Mouse (Mus musculus): ENCODE data around the gene Klhdc10. TPM values are rescaled to one million over a fixed set of nuclear protein-coding genes. Genes with fewer than 3 reads are reported as not detected.

Gene Klhdc10
- polyA plus RNA-seq (2015; fragmentation: Illumina TruSeq; extraction: RNeasy Lipid Tissue Mini Kit (QIAGEN cat#74804); ENCODE audit: low read depth, low replicate concordance): 59.7 TPM

DNA sequence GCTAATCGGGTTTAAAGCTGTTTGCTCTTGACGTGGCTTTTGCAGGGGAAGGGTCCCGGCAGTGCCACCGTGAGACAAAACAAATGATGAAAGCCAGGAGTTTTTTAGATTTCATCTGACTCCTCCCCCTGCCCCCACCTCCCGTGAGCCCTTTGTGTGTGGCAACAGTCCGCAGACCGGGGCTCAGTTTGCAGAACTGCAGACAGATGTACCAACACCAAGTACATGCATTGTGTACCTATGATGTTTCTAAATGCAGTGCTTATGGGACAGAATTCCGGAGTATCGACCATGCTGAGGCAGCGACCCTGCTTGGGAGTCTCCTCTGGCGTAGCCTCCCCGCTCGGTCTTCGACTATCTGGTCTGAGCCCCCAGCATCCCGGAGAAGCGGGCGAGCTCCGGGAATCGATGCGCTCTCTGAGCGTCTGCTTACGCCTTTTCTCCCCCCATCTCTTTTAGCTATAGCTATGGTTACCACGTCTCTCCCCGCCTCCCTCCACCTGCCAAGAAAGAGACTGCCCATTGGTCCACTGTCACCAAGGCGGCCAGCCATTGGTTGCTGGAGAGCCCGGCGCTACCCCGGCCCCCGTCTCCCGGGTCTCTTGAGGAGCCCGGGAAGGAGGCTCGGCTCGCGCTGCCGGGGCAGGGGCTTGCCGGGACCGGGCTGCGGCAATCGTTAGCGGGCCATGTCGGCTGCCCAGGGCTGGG, at the start of gene Klhdc10:
Klhdc10 (plus strand) TSS at position 561 of the 708 bp plus-strand sequence.

DNA sequence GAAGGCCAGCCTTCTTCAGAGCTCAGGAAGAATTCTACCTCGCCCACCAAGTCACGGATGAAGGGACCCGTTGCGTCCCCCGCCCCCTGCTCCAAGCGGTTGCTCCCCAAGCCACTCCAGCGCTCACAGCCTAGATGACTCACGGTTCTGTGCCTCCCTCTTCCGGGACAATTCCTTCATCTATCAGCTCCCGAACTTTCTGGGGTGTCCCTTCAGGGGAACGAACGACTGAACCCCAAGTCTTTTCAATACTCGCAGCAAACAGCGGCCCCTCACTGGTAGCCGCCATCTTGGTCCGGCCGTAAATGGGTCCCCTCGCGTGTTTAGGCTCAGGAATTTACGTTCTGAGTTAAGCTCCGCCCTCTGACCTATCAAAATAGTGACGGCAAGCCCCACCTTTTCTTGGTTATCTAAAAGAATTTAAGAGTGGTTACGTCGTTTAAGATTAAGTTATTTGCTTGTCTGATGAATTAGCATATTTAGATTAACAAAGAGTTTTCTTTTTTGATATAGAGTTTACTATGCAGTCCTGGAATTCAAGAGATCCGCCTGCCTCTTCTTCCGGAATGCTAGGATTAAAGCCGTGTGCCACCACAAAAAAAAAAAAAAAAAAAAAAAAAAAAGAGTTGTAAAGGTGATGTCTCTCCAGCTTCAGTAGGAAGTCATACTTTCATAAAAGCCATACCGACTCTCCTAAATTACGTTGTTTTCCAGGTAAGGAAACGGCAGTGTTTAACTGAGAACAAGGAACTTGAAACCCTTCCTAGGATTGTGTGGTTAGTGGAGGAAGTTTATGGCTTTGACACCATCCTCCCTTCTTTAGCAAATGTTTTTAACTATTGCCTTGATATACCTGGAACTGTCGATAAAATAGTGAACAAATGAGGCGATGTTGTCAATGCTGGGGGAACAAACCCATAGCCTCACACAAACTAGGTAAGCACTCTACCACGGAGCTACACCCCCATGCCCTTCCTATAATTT, 10.7 kb upstream of the Klhdc10 start, which contains the start of gene Zc3hc1:
Zc3hc1 (minus strand) TSS at position 315 of the 984 bp plus-strand sequence.

Other genes starting within 250 kb of the Klhdc10 start
- gene Ube2h, start 97.3 kb upstream of the Klhdc10 start, polyA plus RNA-seq (2015; fragmentation: Illumina TruSeq; extraction: RNeasy Lipid Tissue Mini Kit (QIAGEN cat#74804); ENCODE audit: low read depth, low replicate concordance): 58.9 TPM
- gene Zc3hc1, start 10.8 kb upstream of the Klhdc10 start, polyA plus RNA-seq (2015; fragmentation: Illumina TruSeq; extraction: RNeasy Lipid Tissue Mini Kit (QIAGEN cat#74804); ENCODE audit: low read depth, low replicate concordance): 30.3 TPM
- 29.5 TPM for gene Tmem209, start 107.9 kb downstream of the Klhdc10 start, polyA plus RNA-seq (2015; fragmentation: Illumina TruSeq; extraction: RNeasy Lipid Tissue Mini Kit (QIAGEN cat#74804); ENCODE audit: low read depth, low replicate concordance)
- not detected for gene Ssmem1, start 108.0 kb downstream of the Klhdc10 start, polyA plus RNA-seq (2015; fragmentation: Illumina TruSeq; extraction: RNeasy Lipid Tissue Mini Kit (QIAGEN cat#74804); ENCODE audit: low read depth, low replicate concordance)
- 7.1 TPM for gene Cpa2, start 139.7 kb downstream of the Klhdc10 start, polyA plus RNA-seq (2015; fragmentation: Illumina TruSeq; extraction: RNeasy Lipid Tissue Mini Kit (QIAGEN cat#74804); ENCODE audit: low read depth, low replicate concordance)
- gene Cpa4, start 166.5 kb downstream of the Klhdc10 start, polyA plus RNA-seq (2015; fragmentation: Illumina TruSeq; extraction: RNeasy Lipid Tissue Mini Kit (QIAGEN cat#74804); ENCODE audit: low read depth, low replicate concordance): not detected
- gene Cpa5, start 209.1 kb downstream of the Klhdc10 start, polyA plus RNA-seq (2015; fragmentation: Illumina TruSeq; extraction: RNeasy Lipid Tissue Mini Kit (QIAGEN cat#74804); ENCODE audit: low read depth, low replicate concordance): not detected
- not detected for gene Cpa1, start 237.3 kb downstream of the Klhdc10 start, polyA plus RNA-seq (2015; fragmentation: Illumina TruSeq; extraction: RNeasy Lipid Tissue Mini Kit (QIAGEN cat#74804); ENCODE audit: low read depth, low replicate concordance)

Data from brain, adult 10 weeks (tissue).